Mouse (Mus musculus): Measurements from ENCODE around the gene Greb1.

DNA sequence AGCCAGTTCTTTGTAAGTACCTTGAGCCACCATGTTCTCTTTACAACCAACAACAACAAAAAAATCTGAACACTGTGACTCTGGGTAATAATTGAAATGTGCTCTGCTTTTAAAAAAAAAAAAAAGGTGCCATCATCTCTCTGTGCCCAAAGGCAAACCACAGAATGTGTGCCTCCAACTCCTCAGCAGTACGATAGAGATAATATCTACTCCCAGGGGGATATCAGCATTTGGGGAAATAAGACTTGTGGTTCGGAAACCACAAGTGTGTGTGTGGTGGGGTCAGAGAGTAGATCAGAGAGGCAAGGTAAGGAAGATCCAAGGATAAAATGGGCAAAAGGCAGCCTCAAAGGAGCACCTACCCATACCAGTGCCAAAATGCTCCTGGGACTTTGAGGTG is 169.3 kb downstream of the Greb1 start:
- TF ChIP-seq CTCF (IDR thresholded peaks at IDR 0.05; ENCODE audit: low read depth) (no peak), EP300 (optimal IDR thresholded peaks at IDR 0.05) (no peak)

All from stomach, postnatal 0 days (tissue).